Mouse (Mus musculus) lung, postnatal 4 days (tissue): ENCODE results near the gene Peak1.

ENCODE experiments used
- DNase-seq, 2 experiments: peaks; one replicate each; pipeline ENCODE4 v3.0.0; 2021

The Peak1 gene

GRCm38 (mm10) chr9:56309079-56309478 is 108.8 kb downstream of the Peak1 start:
- DNase-seq = no peak

- DNase-seq = no peak
Measured at GRCm38 (mm10) chr9:56304526-56304925, 113.3 kb downstream of the Peak1 start.

- DNase-seq = no peak
Measured at GRCm38 (mm10) chr9:56302921-56303465, 114.9 kb downstream of the Peak1 start.

- no peak for DNase-seq
Measured at GRCm38 (mm10) chr9:56290019-56290418, 127.8 kb downstream of the Peak1 start.

GRCm38 (mm10) chr9:56282481-56282880 is 135.4 kb downstream of the Peak1 start:
- DNase-seq = no peak

- no peak for DNase-seq
Measured at GRCm38 (mm10) chr9:56273576-56273975, 144.3 kb downstream of the Peak1 start.

GRCm38 (mm10) chr9:56272247-56272598 is 145.6 kb downstream of the Peak1 start:
- no peak for DNase-seq

- no peak for DNase-seq
Measured at GRCm38 (mm10) chr9:56271326-56272246, 146.3 kb downstream of the Peak1 start.

GRCm38 (mm10) chr9:56269101-56269500 is 148.8 kb downstream of the Peak1 start:
- no peak for DNase-seq

GRCm38 (mm10) chr9:56266200-56266815 is 151.6 kb downstream of the Peak1 start:
- DNase-seq = no peak

- DNase-seq = no peak
Measured at GRCm38 (mm10) chr9:56265460-56266199, 152.2 kb downstream of the Peak1 start.

GRCm38 (mm10) chr9:56265022-56265360 is 152.9 kb downstream of the Peak1 start:
- no peak for DNase-seq

- peak in 1 of 2 experiments; percentile 44 for DNase-seq
Measured at GRCm38 (mm10) chr9:56264308-56265021, 153.4 kb downstream of the Peak1 start.

- no peak for DNase-seq
Measured at GRCm38 (mm10) chr9:56263055-56263454, 154.8 kb downstream of the Peak1 start.

- DNase-seq = no peak
Measured at GRCm38 (mm10) chr9:56260495-56261136, 157.3 kb downstream of the Peak1 start.

- peak; percentile 30 to 48 for DNase-seq
Measured at GRCm38 (mm10) chr9:56259790-56260494, 157.9 kb downstream of the Peak1 start.

- no peak for DNase-seq
Measured at GRCm38 (mm10) chr9:56258261-56258790, 159.5 kb downstream of the Peak1 start.

- DNase-seq = no peak
Measured at GRCm38 (mm10) chr9:56257227-56258000, 160.5 kb downstream of the Peak1 start.

- no peak for DNase-seq
Measured at GRCm38 (mm10) chr9:56255676-56256432, 162.0 kb downstream of the Peak1 start.

GRCm38 (mm10) chr9:56244336-56244735 is 173.5 kb downstream of the Peak1 start:
- no peak for DNase-seq
